Comparison of ENCODE assay signal across 8 mouse cellular contexts in genomic region chr4:150910164-150910951, GRCm38 (mm10). TPM values are rescaled to one million over a fixed set of nuclear protein-coding genes. Genes with fewer than 3 reads are reported as not detected.
DNase-seq lines count a peak whose midpoint lies in the region; ATAC-seq and TF ChIP-seq lines count a peak whose summit lies in the region.

No protein-coding gene starts in this region.

- H3K4me2 ChIP-seq in limb, embryonic 14.5 days (replicated peaks; ENCODE audit: low read depth, low read length, severe bottlenecking) = peak overlapping the region; percentile 72
- peak overlapping the region; percentile 26 for H3K4me2 ChIP-seq in stomach, embryonic 14.5 days (replicated peaks; ENCODE audit: low read depth, low read length)

- no peak overlapping the region for H3K9ac ChIP-seq in limb, embryonic 14.5 days (ENCODE audit: low read depth, low read length, severe bottlenecking)
- H3K9ac ChIP-seq in stomach, embryonic 14.5 days (replicated peaks; ENCODE audit: low read depth, low read length) = no peak overlapping the region

- no peak for ATAC-seq in megakaryocyte, adult 5-6 weeks (ENCODE audit: poor library complexity, severe bottlenecking)
- ATAC-seq in limb, embryonic 14.5 days (ENCODE audit: low FRiP score, low read depth) = 0 out of 2 replicates have a peak, but pooled peaks have one; percentile 2
- no peak for ATAC-seq in stomach, embryonic 14.5 days (ENCODE audit: insufficient number of reproducible peaks, insufficient read depth, low FRiP score, low read depth)

- 87% methylated on average over 19 of the region's 19 CpGs for WGBS in limb, embryonic 14.5 days
- 86% methylated on average over 19 of the region's 19 CpGs for whole genome bisulfite sequencing in stomach, embryonic 14.5 days

- TF ChIP-seq POLR2A in limb, embryonic 14.5 days (IDR thresholded peaks at IDR 0.05; ENCODE audit: borderline replicate concordance, extremely low read depth, insufficient read depth, insufficient read length) = no peak

- peaks cover 69% of the 10 kb centered on the region for H3K4me1 ChIP-seq in megakaryocyte, embryonic 14.5 days
- H3K4me1 ChIP-seq in limb, embryonic 14.5 days (ENCODE audit: control insufficient read depth, insufficient read depth, low read length) = peaks cover 17% of the 10 kb centered on the region
- peaks cover 18% of the 10 kb centered on the region; the same call in 1 of the 2 replicates for H3K4me1 ChIP-seq in stomach, embryonic 14.5 days (ENCODE audit: control insufficient read depth, insufficient read depth, low read length)

- peak; percentile 47 for DNase-seq in adrenal gland, adult 8-10 months
- no peak for DNase-seq in adrenal gland, postnatal 14 days
- DNase-seq in limb, embryonic 14.5 days (ENCODE audit: low spot score) = no peak
- DNase-seq in left cerebral cortex, postnatal 14 days (ENCODE audit: low spot score in 2 of 2) = no peak
- no peak for DNase-seq in adrenal gland, adult 2 months

- H3K4me3 ChIP-seq in megakaryocyte, embryonic 14.5 days (replicated peaks) = peak overlapping the region; percentile 97
- H3K4me3 ChIP-seq in limb, embryonic 14.5 days (replicated peaks; ENCODE audit: low read length) = peak overlapping the region; percentile 95
- peak overlapping the region; percentile 91; the same call in 1 of the 2 replicates for H3K4me3 ChIP-seq in stomach, embryonic 14.5 days (ENCODE audit: low read depth, low read length)

- peaks cover 25% of the 10 kb centered on the region for H3K36me3 ChIP-seq in megakaryocyte, embryonic 14.5 days (replicated peaks; ENCODE audit: low read length)
- peaks cover 20% of the 10 kb centered on the region for H3K36me3 ChIP-seq in limb, embryonic 14.5 days (ENCODE audit: control insufficient read depth, insufficient read depth, low read length)
- peaks cover 12% of the 10 kb centered on the region for H3K36me3 ChIP-seq in stomach, embryonic 14.5 days (ENCODE audit: control insufficient read depth, insufficient read depth, low read length)

- intact Hi-C loops in left cerebral cortex, postnatal 14 days (cut with DNase I) = no loop called here

- H3K27ac ChIP-seq in limb, embryonic 14.5 days (replicated peaks; ENCODE audit: low read depth, low read length) = peak overlapping the region; percentile 70
- H3K27ac ChIP-seq in stomach, embryonic 14.5 days (ENCODE audit: low read length) = peak overlapping the region; percentile 63; the same call in 1 of the 2 replicates

- no peaks in the 10 kb centered on the region for H3K27me3 ChIP-seq in megakaryocyte, embryonic 14.5 days (replicated peaks)
- no peaks in the 10 kb centered on the region for H3K27me3 ChIP-seq in limb, embryonic 14.5 days (ENCODE audit: control insufficient read depth, insufficient read depth, low read length)
- no peaks in the 10 kb centered on the region for H3K27me3 ChIP-seq in stomach, embryonic 14.5 days (ENCODE audit: control insufficient read depth, insufficient read depth, low read length)

- no peaks in the 10 kb centered on the region for H3K9me3 ChIP-seq in megakaryocyte, embryonic 14.5 days
- H3K9me3 ChIP-seq in limb, embryonic 14.5 days (ENCODE audit: control insufficient read depth, low read length) = no peaks in the 10 kb centered on the region
- H3K9me3 ChIP-seq in stomach, embryonic 14.5 days (ENCODE audit: control insufficient read depth, low read depth, low read length) = no peaks in the 10 kb centered on the region

RNA-seq across cellular contexts. Expression of gene Park7, which starts 3.9 kb away (rescaled TPM):
- 100 to 1,000 TPM; 239 to 338 (median 269) TPM for total RNA-seq in adrenal gland, adult 8-10 months (2022)
- total RNA-seq in adrenal gland, postnatal 14 days (2021) = 251 and 259 TPM in 2 replicates
- polyA plus RNA-seq in megakaryocyte, embryonic 14.5 days (2012; ENCODE audit: insufficient read depth, low replicate concordance) = 90.4 and 277 TPM in 2 replicates
- total RNA-seq in megakaryocyte, adult 5-6 weeks (2015) = 118 and 123 TPM in 2 replicates
- 153 and 156 TPM in 2 replicates for total RNA-seq in megakaryocyte, adult 5-6 weeks (2017)
- polyA plus RNA-seq in limb, embryonic 14.5 days (2012; rRNA removed) = 223 and 296 TPM in 2 replicates
- 415 and 416 TPM in 2 replicates for polyA plus RNA-seq in limb, embryonic 14.5 days (2014; fragmentation: Nextera tagmentation; extraction: Ambion mirVana)
- 439 and 440 TPM in 2 replicates for polyA plus RNA-seq in stomach, embryonic 14.5 days (2014; fragmentation: Nextera tagmentation; extraction: Ambion mirVana)
- total RNA-seq in left cerebral cortex, postnatal 14 days (2021) = 100 to 1,000 TPM; 203 to 206 TPM
- 100 to 1,000 TPM; 274 to 292 TPM for total RNA-seq in adrenal gland, adult 2 months (2021)
- polyA plus RNA-seq in adrenal gland, adult 2 months (2012; rRNA removed) = 73.0 and 78.6 TPM in 2 replicates

RNA-seq across cellular contexts. Expression of gene Tnfrsf9, which starts 4.0 kb away (rescaled TPM):
- under 1 TPM in 3 of 4 experiments, not detected in 1; 0.27 to 0.43 (median 0.28) TPM for total RNA-seq in adrenal gland, adult 8-10 months (2022)
- 0.15 and 0.60 TPM in 2 replicates for total RNA-seq in adrenal gland, postnatal 14 days (2021)
- polyA plus RNA-seq in megakaryocyte, embryonic 14.5 days (2012; ENCODE audit: insufficient read depth, low replicate concordance) = 1.0 TPM in 1 of 2 replicates, not detected in the other
- total RNA-seq in megakaryocyte, adult 5-6 weeks (2015) = 0.11 and 2.2 TPM in 2 replicates
- total RNA-seq in megakaryocyte, adult 5-6 weeks (2017) = 0.26 and 0.81 TPM in 2 replicates
- 0.79 and 0.80 TPM in 2 replicates for polyA plus RNA-seq in limb, embryonic 14.5 days (2012; rRNA removed)
- polyA plus RNA-seq in limb, embryonic 14.5 days (2014; fragmentation: Nextera tagmentation; extraction: Ambion mirVana) = 0.08 and 0.19 TPM in 2 replicates
- polyA plus RNA-seq in stomach, embryonic 14.5 days (2014; fragmentation: Nextera tagmentation; extraction: Ambion mirVana) = 0.80 and 0.97 TPM in 2 replicates
- total RNA-seq in left cerebral cortex, postnatal 14 days (2021) = under 1 TPM; 0.36 to 0.40 TPM
- under 1 TPM in 1 of 2 experiments, not detected in 1; 0.45 TPM for total RNA-seq in adrenal gland, adult 2 months (2021)
- polyA plus RNA-seq in adrenal gland, adult 2 months (2012; rRNA removed) = 0.10 TPM in 1 of 2 replicates, not detected in the other

RNA-seq across cellular contexts. Expression of gene Errfi1, which starts 56.6 kb away (rescaled TPM):
- total RNA-seq in adrenal gland, adult 8-10 months (2022) = 10 to 100 TPM; 17.9 to 44.0 (median 29.8) TPM
- total RNA-seq in adrenal gland, postnatal 14 days (2021) = 56.6 and 115 TPM in 2 replicates
- 0.06 TPM in 1 of 2 replicates, not detected in the other for polyA plus RNA-seq in megakaryocyte, embryonic 14.5 days (2012; ENCODE audit: insufficient read depth, low replicate concordance)
- total RNA-seq in megakaryocyte, adult 5-6 weeks (2015) = 1.8 and 3.7 TPM in 2 replicates
- 2.3 and 3.4 TPM in 2 replicates for total RNA-seq in megakaryocyte, adult 5-6 weeks (2017)
- polyA plus RNA-seq in limb, embryonic 14.5 days (2012; rRNA removed) = 20.2 and 22.3 TPM in 2 replicates
- polyA plus RNA-seq in limb, embryonic 14.5 days (2014; fragmentation: Nextera tagmentation; extraction: Ambion mirVana) = 23.9 and 27.2 TPM in 2 replicates
- polyA plus RNA-seq in stomach, embryonic 14.5 days (2014; fragmentation: Nextera tagmentation; extraction: Ambion mirVana) = 36.4 and 37.3 TPM in 2 replicates
- total RNA-seq in left cerebral cortex, postnatal 14 days (2021) = 10 to 100 TPM; 24.2 to 33.2 TPM
- total RNA-seq in adrenal gland, adult 2 months (2021) = 10 to 100 TPM; 41.7 to 49.8 TPM
- 12.1 and 12.6 TPM in 2 replicates for polyA plus RNA-seq in adrenal gland, adult 2 months (2012; rRNA removed)
